Mouse (Mus musculus): Measurements from ENCODE around the gene Nsf.
"Not testable (repeated sequence)": the region's sequence is repeated elsewhere in the genome, so short reads cannot be mapped to it uniquely, and the experiment has no call there.

Nsf gene

DNA sequence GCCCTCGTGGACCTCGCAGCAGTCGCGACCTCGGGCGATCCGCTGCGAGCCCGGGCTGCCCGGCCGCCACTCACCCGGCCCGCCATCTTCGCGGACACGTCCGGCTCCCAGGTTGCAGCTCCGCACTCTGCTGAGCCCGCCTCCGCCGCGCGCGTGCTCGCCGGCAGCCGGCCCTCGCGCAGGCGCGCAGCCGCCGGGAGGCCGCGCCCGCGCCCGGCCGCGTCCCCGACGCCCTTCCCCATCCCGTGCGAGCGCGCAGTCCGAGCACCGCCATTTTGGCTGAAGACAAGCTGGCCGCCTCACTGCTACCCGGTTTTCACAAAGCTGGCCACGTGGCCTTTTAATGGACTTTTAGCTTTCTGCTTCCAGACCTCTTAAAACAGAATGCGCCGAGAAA lies at the start of gene Nsf:
TSS of gene Nsf (minus strand) at position 161 of the 397 bp plus-strand sequence.
- in situ Hi-C loops (cut with MboI, MseI): loop anchor here (25.0 kb wide), 2 partner anchors 483 to 708 kb away; no protein-coding TSS in a partner anchor

- in situ Hi-C loops (cut with MboI, MseI): loop anchor here (5.0 kb wide), 1 partner anchor 169 kb away; no protein-coding TSS in a partner anchor
Observed at GRCm38 (mm10) chr11:104003397-104003796, 49.5 kb upstream of the Nsf start.

DNA sequence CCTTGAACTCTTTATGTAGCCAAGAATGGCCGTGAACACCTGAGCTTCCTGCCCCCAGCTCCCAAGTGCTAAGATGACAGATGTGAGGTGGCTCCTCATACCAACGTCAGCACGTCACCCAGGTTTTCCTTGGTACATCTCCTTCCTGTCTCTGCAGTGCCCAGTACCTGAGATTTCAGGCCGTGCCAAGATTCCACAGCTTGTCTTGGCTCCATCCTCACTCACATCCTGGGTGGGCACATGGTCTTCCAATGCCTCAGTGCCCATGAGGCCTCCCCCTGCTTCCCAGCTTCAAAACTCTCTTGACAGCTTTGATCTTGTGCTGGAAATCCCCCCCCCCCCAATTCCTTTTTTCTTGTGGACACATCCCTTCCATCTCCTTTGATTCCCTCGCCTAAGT lies 48.3 kb upstream of the Nsf start:
- in situ Hi-C loops (cut with MboI, MseI): loop anchor here (5.0 kb wide), 1 partner anchor 170 kb away; no protein-coding TSS in a partner anchor

DNA sequence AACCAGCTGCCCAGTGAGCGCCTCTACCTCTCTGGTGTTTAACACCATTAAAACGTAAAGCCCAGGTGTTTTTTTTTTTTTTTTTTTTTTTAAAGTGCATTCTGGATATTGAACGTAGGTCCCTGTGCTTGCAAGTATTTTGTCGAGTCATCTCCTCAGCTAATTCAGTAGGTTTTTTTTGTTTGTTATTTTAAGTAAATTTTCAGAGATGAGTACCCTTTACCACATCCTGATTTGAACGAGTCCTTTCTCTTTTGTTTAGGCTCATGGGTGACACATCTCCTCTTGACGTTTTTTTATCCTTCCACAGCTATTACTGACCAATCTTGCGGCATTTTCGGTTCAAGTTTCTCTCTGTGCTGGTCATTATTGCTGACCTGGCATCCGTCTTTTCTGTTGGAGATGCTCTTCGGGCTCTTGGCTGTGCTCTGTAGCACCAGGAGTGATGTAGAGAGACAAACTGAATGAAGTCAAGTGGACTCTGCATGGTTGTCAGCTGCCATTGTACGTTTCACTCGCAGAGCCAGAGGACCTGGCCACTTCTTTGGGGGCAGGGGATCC lies 47.6 kb upstream of the Nsf start:
- in situ Hi-C loops (cut with MboI, MseI): loop anchor here (5.0 kb wide), 1 partner anchor 171 kb away; no protein-coding TSS in a partner anchor

DNA sequence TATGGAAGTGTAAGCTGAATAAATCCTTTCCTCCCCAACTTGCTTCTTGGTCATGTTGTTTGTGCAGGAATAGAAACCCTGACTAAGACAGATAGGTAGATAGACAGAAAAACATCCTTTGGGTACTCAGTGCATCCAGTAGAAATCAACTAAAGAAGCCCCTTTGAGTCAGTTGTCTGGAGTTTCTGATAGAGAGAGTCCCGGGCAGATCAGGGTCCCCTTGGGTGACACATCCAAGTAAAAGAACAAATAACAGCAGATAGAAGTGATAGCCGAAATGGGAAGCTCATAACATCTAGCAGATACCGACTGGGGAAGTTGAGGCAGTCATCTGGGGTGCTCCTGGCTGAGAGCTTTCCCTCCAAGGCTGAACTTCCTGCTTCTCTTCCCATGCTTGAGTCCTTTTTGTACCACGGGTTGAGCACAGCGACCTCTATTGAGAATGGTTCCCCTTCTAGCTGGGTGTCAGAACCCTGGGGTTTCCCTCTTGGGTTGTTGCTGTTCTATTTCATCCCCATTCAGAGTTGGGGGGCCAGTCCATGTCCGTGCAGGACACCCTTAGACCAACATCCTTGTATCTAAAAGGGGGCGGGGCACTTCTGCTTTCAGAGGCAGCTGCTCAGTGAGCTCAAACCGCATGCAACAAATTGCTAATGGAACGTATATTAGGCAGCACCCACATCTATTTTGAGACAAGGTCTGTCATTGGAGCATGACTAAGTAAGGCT lies 47.0 kb upstream of the Nsf start:
- in situ Hi-C loops (cut with MboI, MseI): loop anchor here (5.0 kb wide), 1 partner anchor 171 kb away; no protein-coding TSS in a partner anchor

- in situ Hi-C loops (cut with MboI, MseI): no loop called here
Observed at GRCm38 (mm10) chr11:103998737-103999136, 44.9 kb upstream of the Nsf start.

DNA sequence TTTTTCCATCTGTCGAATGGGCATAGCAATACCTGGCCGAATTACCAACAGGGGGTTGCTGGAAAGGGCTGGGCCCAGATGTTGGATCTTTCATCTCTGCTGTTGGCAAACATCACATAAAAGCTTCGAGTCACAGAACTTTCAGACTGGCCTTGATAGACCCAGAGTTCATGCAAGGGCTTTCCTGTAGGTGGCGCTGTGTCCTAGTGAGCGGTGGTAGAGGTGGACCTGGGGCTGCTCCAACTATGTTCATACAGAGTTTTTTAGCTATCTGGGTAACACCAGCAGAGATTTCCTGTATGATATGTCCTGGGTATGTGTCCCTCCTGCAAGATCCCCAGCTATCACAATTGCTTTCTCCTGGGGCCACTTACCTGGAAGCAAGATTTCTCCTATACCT lies 43.5 kb upstream of the Nsf start:
- in situ Hi-C loops (cut with MboI, MseI): no loop called here

- in situ Hi-C loops (cut with MboI, MseI): no loop called here
Observed at GRCm38 (mm10) chr11:103992638-103993037, 38.8 kb upstream of the Nsf start.

DNA sequence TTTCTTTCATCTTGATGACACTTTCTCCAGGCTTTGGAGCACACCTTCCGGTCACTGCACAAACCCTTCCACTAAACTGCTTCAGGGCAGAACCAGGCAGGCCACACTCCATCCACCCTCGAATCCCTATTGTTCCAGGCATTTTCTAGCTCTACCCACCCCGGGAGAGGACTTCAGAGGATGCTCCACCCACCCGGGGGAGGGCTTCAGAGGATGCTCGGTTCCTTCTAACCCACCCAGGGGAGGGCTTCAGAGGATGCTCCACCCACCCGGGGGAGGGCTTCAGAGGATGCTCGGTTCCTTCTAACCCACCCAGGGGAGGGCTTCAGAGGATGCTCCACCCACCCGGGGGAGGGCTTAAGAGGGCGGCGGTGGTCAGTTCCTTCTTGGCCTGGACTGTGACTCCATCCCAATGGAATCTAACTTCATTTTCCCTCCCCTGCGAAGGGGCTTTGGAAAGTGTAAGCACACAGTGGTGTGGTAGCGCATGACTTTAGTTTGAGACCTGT lies 36.2 kb upstream of the Nsf start:
- in situ Hi-C loops (cut with MboI, MseI): not testable (repeated sequence)

GRCm38 (mm10) chr11:103987423-103987822 lies 33.6 kb upstream of the Nsf start:
- in situ Hi-C loops (cut with MboI, MseI): no loop called here

DNA sequence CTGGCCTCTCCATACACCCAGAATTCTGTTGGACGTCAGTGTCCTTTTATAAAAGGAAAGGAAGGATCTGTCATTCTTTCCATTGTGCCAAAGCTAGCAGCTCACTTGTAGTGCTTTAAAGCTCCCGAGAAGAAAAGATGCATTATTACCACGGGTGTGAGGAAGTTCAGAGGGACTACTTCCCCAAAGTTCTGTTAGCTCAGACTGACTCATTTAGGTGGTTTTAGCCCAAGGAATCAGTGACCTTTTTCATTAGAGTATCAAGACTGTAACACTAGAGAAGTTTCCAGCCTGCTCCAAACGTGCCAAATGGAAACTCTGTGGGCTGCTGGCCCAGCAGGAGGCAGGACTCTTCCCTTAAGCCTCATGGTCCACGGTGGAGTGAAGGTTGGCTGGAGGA lies 30.2 kb upstream of the Nsf start:
- in situ Hi-C loops (cut with MboI, MseI): no loop called here

DNA sequence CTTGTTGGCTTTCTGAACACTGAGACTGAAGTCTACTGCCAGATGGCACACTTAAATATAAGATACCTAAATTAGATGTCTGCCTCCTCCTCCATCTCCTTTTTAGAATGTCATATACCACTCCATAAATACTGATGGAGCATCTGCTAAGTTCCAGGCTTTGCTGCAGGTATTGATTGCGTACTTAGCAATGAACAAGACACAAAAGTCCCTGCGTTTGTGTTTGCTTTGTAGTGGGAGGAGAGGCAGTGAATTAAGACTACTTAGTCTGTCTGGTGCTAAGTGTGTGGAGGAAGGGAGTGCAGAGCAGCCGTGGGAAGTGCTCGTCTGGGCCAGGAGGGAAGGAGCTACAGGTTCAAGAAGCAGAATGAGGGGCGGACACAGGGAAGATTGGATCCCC lies 28.0 kb upstream of the Nsf start:
- in situ Hi-C loops (cut with MboI, MseI): no loop called here

DNA sequence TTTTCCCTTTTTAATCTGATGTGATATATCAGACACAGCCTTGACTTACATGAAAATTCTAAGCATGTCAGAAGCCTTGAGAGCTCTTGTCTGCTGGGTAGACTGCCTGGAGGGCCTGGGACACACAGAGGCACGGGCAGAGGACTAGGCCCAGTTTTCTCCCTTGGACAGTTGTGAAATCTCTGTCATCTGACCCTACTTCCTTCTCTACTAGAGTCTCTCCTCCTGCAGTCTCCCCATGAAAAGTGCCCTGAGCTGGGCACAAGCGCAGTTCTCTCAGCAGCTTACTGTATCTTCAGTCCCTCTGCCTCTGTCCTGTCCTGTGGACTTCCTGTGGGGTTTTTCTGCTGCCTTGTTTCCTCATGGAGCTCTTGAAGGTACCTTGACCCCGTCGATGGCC lies 25.5 kb upstream of the Nsf start:
- in situ Hi-C loops (cut with MboI, MseI): no loop called here

- in situ Hi-C loops (cut with MboI, MseI): loop anchor here (25.0 kb wide), 2 partner anchors 466 to 691 kb away; no protein-coding TSS in a partner anchor
Observed at GRCm38 (mm10) chr11:103970876-103971275, 17.0 kb upstream of the Nsf start.

GRCm38 (mm10) chr11:103969278-103969677 lies 15.4 kb upstream of the Nsf start:
- in situ Hi-C loops (cut with MboI, MseI): loop anchor here (25.0 kb wide), 2 partner anchors 468 to 693 kb away; no protein-coding TSS in a partner anchor

GRCm38 (mm10) chr11:103967106-103967735 lies 13.4 kb upstream of the Nsf start:
- in situ Hi-C loops (cut with MboI, MseI): loop anchor here (25.0 kb wide), 2 partner anchors 470 to 695 kb away; no protein-coding TSS in a partner anchor

DNA sequence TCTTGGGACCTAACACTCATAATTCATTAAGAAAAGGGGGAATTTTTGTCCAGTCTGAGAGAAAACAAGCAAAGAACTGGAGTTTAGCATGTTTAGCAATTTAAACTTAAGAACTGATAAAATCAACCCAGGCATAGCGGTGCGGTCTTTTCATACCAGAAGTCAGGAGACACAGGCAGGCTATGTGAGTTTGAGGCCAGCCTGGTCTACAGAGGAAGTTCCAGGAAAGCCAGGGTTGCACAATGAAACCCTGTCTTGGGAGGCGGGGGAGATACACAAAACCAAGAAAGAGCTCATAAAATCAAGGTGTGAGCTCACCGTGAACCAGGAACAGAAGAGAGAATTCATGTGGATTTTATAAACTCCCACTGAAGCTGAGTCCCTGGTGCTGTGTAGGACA lies 3.0 kb upstream of the Nsf start:
- in situ Hi-C loops (cut with MboI, MseI): loop anchor here (25.0 kb wide), 2 partner anchors 480 to 705 kb away; no protein-coding TSS in a partner anchor

GRCm38 (mm10) chr11:103953032-103953895 lies 592 bp downstream of the Nsf start:
- in situ Hi-C loops (cut with MboI, MseI): loop anchor here (25.0 kb wide), 2 partner anchors 484 to 709 kb away; no protein-coding TSS in a partner anchor

DNA sequence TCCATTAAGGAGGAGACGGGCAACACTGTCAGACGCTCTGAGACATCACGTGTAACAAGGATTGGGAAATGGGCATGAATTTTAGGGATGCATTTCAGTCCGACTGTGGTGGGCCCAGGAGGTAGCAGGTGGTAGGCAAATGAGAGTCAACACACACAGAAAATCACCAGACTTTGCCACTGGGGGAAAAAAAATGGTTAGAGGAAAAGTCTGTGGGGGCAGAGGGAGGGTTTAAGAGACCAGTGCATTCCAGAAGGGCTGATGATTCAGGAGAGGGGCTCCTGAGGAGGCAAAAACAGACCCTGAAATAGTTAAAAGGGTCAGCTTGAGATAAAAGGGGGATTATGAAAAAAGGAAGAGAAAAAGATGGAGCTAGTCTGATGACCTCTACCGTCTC lies 1.2 kb downstream of the Nsf start:
- in situ Hi-C loops (cut with MboI, MseI): loop anchor here (25.0 kb wide), 2 partner anchors 485 to 710 kb away; no protein-coding TSS in a partner anchor

GRCm38 (mm10) chr11:103951106-103951505 lies 2.8 kb downstream of the Nsf start:
- in situ Hi-C loops (cut with MboI, MseI): loop anchor here (25.0 kb wide), 2 partner anchors 486 to 711 kb away; no protein-coding TSS in a partner anchor

GRCm38 (mm10) chr11:103948952-103949351 lies 4.9 kb downstream of the Nsf start:
- in situ Hi-C loops (cut with MboI, MseI): no loop called here

All from T-helper 1 cell (primary cell).